Mouse (Mus musculus): Measurements from ENCODE around the gene Bcl7b. TPM values are rescaled to one million over a fixed set of nuclear protein-coding genes. Genes with fewer than 3 reads are reported as not detected.
"Not testable (repeated sequence)": the region's sequence is repeated elsewhere in the genome, so short reads cannot be mapped to it uniquely, and the experiment has no call there.

Bcl7b gene
- polyA plus RNA-seq, 1 experiment, result 28.4 TPM

DNA sequence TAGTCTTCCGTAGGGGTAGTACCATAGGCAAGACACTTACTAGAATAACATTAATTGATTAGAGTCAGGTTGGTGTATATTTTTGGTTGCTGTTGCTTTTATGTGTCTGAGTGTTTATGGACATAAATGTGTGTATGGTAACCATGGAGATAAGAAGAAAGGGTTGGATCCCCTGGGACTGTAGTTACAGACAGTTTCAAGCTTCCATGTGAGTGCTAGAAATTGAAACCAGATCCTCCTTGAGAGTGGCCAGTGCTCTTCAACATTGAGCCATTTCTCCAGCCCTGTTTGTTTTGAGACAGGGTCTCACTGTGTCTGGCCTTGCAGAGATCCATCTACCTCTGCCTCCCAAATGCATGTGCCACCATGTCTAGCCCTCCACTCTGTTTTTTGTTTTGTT lies 24.3 kb downstream of the Bcl7b start:
- WGBS, result 27% methylated on average over 1 of the region's 1 CpGs
- Histone ChIP-seq H3K4me1 (ENCODE audit: control insufficient read depth, insufficient read depth, insufficient read length, low read length) (peaks cover 9% of the 10 kb centered on the region; the same call in 1 of the 2 replicates), H3K4me3 (ENCODE audit: low read depth, low read length) (no peak overlapping the region), H3K27ac (ENCODE audit: insufficient read depth, low read depth, low read length) (no peak overlapping the region), H3K27me3 (ENCODE audit: control insufficient read depth, insufficient read depth, low read length) (no peaks in the 10 kb centered on the region), H3K36me3 (ENCODE audit: control insufficient read depth, insufficient read depth, low read length) (peaks cover 17% of the 10 kb centered on the region)
- no peak for TF ChIP-seq POLR2A (IDR thresholded peaks at IDR 0.05; ENCODE audit: low read depth, low read length)
- TF ChIP-seq CTCF (IDR thresholded peaks at IDR 0.05; ENCODE audit: extremely low read depth, insufficient read length, insufficient replicate concordance, low read depth, low read length), result no peak

- peaks cover 42% of the 10 kb centered on the region for H3K36me3 ChIP-seq (ENCODE audit: control insufficient read depth, insufficient read depth, low read length)
- H3K27ac ChIP-seq (ENCODE audit: insufficient read depth, low read depth, low read length), result no peak overlapping the region
- 55% methylated on average over 6 of the region's 6 CpGs for WGBS
- TF ChIP-seq CTCF (IDR thresholded peaks at IDR 0.05; ENCODE audit: extremely low read depth, insufficient read length, insufficient replicate concordance, low read depth, low read length), result no peak
- TF ChIP-seq POLR2A (IDR thresholded peaks at IDR 0.05; ENCODE audit: low read depth, low read length), result no peak
- no peaks in the 10 kb centered on the region for H3K27me3 ChIP-seq (ENCODE audit: control insufficient read depth, insufficient read depth, low read length)
- peaks cover 3% of the 10 kb centered on the region; the same call in 1 of the 2 replicates for H3K4me1 ChIP-seq (ENCODE audit: control insufficient read depth, insufficient read depth, insufficient read length, low read length)
- no peak overlapping the region for H3K4me3 ChIP-seq (ENCODE audit: low read depth, low read length)
Measured at GRCm38 (mm10) chr5:135196367-135196766, 28.3 kb downstream of the Bcl7b start.

DNA sequence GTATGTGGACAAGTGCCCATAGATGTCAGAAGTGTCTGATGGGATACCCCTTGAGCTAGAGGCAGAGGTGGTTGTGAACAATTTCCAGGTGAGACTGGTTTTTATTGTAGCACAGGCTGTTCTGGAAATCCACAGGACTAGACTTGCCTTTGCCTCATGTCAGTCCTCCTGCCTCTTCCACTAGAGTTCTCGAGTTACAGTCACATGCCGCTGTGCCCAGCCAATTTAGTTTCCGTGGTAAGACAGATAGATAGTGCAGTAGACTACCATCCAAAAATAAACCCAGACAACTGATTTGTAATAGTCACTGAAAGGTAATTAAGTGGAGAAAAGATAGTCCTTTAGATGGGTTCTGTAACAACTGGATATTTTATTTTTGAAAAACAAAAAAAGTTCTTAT lies 34.7 kb downstream of the Bcl7b start:
- H3K27ac ChIP-seq (ENCODE audit: insufficient read depth, low read depth, low read length), result no peak overlapping the region
- no peak for TF ChIP-seq CTCF (IDR thresholded peaks at IDR 0.05; ENCODE audit: extremely low read depth, insufficient read length, insufficient replicate concordance, low read depth, low read length)
- peaks cover 57% of the 10 kb centered on the region for H3K36me3 ChIP-seq (ENCODE audit: control insufficient read depth, insufficient read depth, low read length)
- H3K27me3 ChIP-seq (ENCODE audit: control insufficient read depth, insufficient read depth, low read length), result no peaks in the 10 kb centered on the region
- WGBS, result 86% methylated on average over 3 of the region's 3 CpGs
- H3K4me3 ChIP-seq (ENCODE audit: low read depth, low read length), result no peak overlapping the region
- no peaks in the 10 kb centered on the region for H3K4me1 ChIP-seq (ENCODE audit: control insufficient read depth, insufficient read depth, insufficient read length, low read length)

DNA sequence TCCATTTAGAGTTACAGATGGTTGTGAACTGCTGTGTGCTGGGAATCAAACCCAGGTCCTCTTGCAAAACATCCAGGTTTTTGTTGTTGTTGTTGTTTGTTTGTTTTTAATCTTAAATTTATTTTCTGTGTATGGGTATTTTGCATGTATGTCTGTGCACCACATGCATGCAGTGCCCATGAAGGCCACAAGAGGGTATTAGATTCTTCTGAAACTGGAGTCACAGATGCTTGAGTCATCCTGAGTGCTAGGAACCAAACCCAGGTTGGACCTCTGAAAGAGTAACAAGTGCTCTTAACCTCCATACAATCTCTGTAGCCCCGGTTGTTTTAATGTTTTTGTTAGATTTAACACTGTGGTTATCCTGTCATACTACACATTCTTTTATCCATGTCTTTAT lies 40.1 kb downstream of the Bcl7b start:
- no peaks in the 10 kb centered on the region for H3K27me3 ChIP-seq (ENCODE audit: control insufficient read depth, insufficient read depth, low read length)
- no peak overlapping the region for H3K4me3 ChIP-seq (ENCODE audit: low read depth, low read length)
- no peak for TF ChIP-seq POLR2A (IDR thresholded peaks at IDR 0.05; ENCODE audit: low read depth, low read length)
- TF ChIP-seq CTCF (IDR thresholded peaks at IDR 0.05; ENCODE audit: extremely low read depth, insufficient read length, insufficient replicate concordance, low read depth, low read length), result no peak
- no peaks in the 10 kb centered on the region for H3K4me1 ChIP-seq (ENCODE audit: control insufficient read depth, insufficient read depth, insufficient read length, low read length)
- H3K27ac ChIP-seq (ENCODE audit: insufficient read depth, low read depth, low read length), result no peak overlapping the region
- 95% methylated on average over 1 of the region's 1 CpGs for WGBS
- peaks cover 57% of the 10 kb centered on the region for H3K36me3 ChIP-seq (ENCODE audit: control insufficient read depth, insufficient read depth, low read length)

DNA sequence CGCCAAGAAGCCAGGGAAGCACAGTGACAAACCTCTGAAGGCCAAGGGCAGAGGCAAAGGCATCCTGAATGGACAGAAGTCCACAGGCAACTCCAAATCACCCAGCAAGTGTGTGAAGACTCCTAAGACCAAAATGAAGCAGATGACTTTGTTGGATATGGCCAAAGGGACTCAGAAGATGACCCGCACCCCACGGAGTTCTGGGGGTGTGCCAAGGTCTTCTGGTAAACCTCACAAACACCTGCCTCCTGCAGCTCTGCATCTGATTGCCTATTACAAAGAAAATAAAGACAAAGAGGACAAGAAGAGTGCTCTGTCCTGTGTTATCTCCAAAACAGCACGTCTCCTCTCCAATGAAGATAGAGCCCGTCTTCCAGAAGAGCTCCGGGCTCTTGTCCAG lies 48.8 kb downstream of the Bcl7b start:
- 87% methylated on average over 6 of the region's 6 CpGs for WGBS
- H3K36me3 ChIP-seq (ENCODE audit: control insufficient read depth, insufficient read depth, low read length), result peaks cover 80% of the 10 kb centered on the region

GRCm38 (mm10) chr5:135220941-135221340 lies 52.9 kb downstream of the Bcl7b start:
- no peaks in the 10 kb centered on the region for H3K4me1 ChIP-seq (ENCODE audit: control insufficient read depth, insufficient read depth, insufficient read length, low read length)
- no peak overlapping the region for H3K4me3 ChIP-seq (ENCODE audit: low read depth, low read length)
- TF ChIP-seq CTCF (IDR thresholded peaks at IDR 0.05; ENCODE audit: extremely low read depth, insufficient read length, insufficient replicate concordance, low read depth, low read length) (no peak), POLR2A (IDR thresholded peaks at IDR 0.05; ENCODE audit: low read depth, low read length) (no peak)
- no peak overlapping the region for H3K27ac ChIP-seq (ENCODE audit: insufficient read depth, low read depth, low read length)
- H3K36me3 ChIP-seq (ENCODE audit: control insufficient read depth, insufficient read depth, low read length), result peaks cover 75% of the 10 kb centered on the region
- no peaks in the 10 kb centered on the region for H3K27me3 ChIP-seq (ENCODE audit: control insufficient read depth, insufficient read depth, low read length)

More for the DNA sequence above, 48.8 kb downstream of the Bcl7b start:
- TF ChIP-seq CTCF (IDR thresholded peaks at IDR 0.05; ENCODE audit: extremely low read depth, insufficient read length, insufficient replicate concordance, low read depth, low read length), result no peak
- Histone ChIP-seq H3K27ac (ENCODE audit: insufficient read depth, low read depth, low read length) (no peak overlapping the region), H3K4me3 (ENCODE audit: low read depth, low read length) (no peak overlapping the region), H3K27me3 (ENCODE audit: control insufficient read depth, insufficient read depth, low read length) (no peaks in the 10 kb centered on the region), H3K4me1 (ENCODE audit: control insufficient read depth, insufficient read depth, insufficient read length, low read length) (no peaks in the 10 kb centered on the region)

GRCm38 (mm10) chr5:135222066-135222465 lies 54.0 kb downstream of the Bcl7b start:
- 91% methylated on average over 7 of the region's 7 CpGs for WGBS
- Histone ChIP-seq H3K4me1 (ENCODE audit: control insufficient read depth, insufficient read depth, insufficient read length, low read length) (no peaks in the 10 kb centered on the region), H3K4me3 (ENCODE audit: low read depth, low read length) (no peak overlapping the region), H3K27me3 (ENCODE audit: control insufficient read depth, insufficient read depth, low read length) (no peaks in the 10 kb centered on the region), H3K36me3 (ENCODE audit: control insufficient read depth, insufficient read depth, low read length) (peaks cover 71% of the 10 kb centered on the region), H3K27ac (ENCODE audit: insufficient read depth, low read depth, low read length) (no peak overlapping the region)
- TF ChIP-seq CTCF (IDR thresholded peaks at IDR 0.05; ENCODE audit: extremely low read depth, insufficient read length, insufficient replicate concordance, low read depth, low read length) (no peak), POLR2A (IDR thresholded peaks at IDR 0.05; ENCODE audit: low read depth, low read length) (no peak)

GRCm38 (mm10) chr5:135224169-135224568 lies 56.1 kb downstream of the Bcl7b start:
- H3K36me3 ChIP-seq (ENCODE audit: control insufficient read depth, insufficient read depth, low read length), result peaks cover 68% of the 10 kb centered on the region
- H3K4me3 ChIP-seq (ENCODE audit: low read depth, low read length), result no peak overlapping the region
- no peaks in the 10 kb centered on the region for H3K27me3 ChIP-seq (ENCODE audit: control insufficient read depth, insufficient read depth, low read length)
- no peak for TF ChIP-seq CTCF (IDR thresholded peaks at IDR 0.05; ENCODE audit: extremely low read depth, insufficient read length, insufficient replicate concordance, low read depth, low read length)
- H3K4me1 ChIP-seq (ENCODE audit: control insufficient read depth, insufficient read depth, insufficient read length, low read length), result no peaks in the 10 kb centered on the region
- WGBS, result 95% methylated on average over 3 of the region's 3 CpGs
- H3K27ac ChIP-seq (ENCODE audit: insufficient read depth, low read depth, low read length), result no peak overlapping the region

GRCm38 (mm10) chr5:135225879-135226278 lies 57.8 kb downstream of the Bcl7b start:
- H3K27me3 ChIP-seq (ENCODE audit: control insufficient read depth, insufficient read depth, low read length); H3K27ac ChIP-seq (ENCODE audit: insufficient read depth, low read depth, low read length); H3K4me1 ChIP-seq (ENCODE audit: control insufficient read depth, insufficient read depth, insufficient read length, low read length); H3K4me3 ChIP-seq (ENCODE audit: low read depth, low read length): not testable (repeated sequence)
- 95% methylated on average over 4 of the region's 4 CpGs for WGBS
- peaks cover 71% of the 10 kb centered on the region for H3K36me3 ChIP-seq (ENCODE audit: control insufficient read depth, insufficient read depth, low read length)
